Mouse (Mus musculus) embryonic facial prominence, embryonic 11.5 days (tissue): ENCODE measurements around the gene Trp53. TPM values are rescaled to one million over a fixed set of nuclear protein-coding genes. Genes with fewer than 3 reads are reported as not detected.

Source experiments
- ATAC-seq: fragments of 200-750 bp; cut with Nextera tagmentation; replicated peaks from 2 replicates; pipeline ENCODE4 v1.8.0; 2017; ENCODE audit warnings: low read depth; ENCODE audit not compliant: insufficient number of reproducible peaks, low FRiP score, low TSS enrichment
- DNase-seq: peaks from one replicate; pipeline ENCODE4 v3.0.0-alpha.2; 2015; ENCODE audit warnings: low spot score
- H3K27ac ChIP-seq: fragments of 300-500 bp; sonication (generic); replicated peaks from 2 replicates; pipeline ENCODE4 v1.5.1; 2014; ENCODE audit warnings: mild to moderate bottlenecking, low read depth, low read length, control low read depth
- H3K27me3 ChIP-seq: fragments of 300-500 bp; sonication (generic); 2 replicates; pipeline ENCODE4 v1.6.1; 2014; ENCODE audit warnings: mild to moderate bottlenecking, low read length, moderate library complexity, mixed read lengths; ENCODE audit not compliant: control insufficient read depth, insufficient read depth
- H3K36me3 ChIP-seq: fragments of 300-500 bp; sonication (generic); replicated peaks from 2 replicates; pipeline ENCODE4 v1.6.1; 2014; ENCODE audit warnings: low read depth, mild to moderate bottlenecking, low read length, moderate library complexity, mixed read lengths; ENCODE audit not compliant: control insufficient read depth, insufficient read depth
- H3K4me1 ChIP-seq: fragments of 300-500 bp; sonication (generic); 2 replicates; pipeline ENCODE4 v1.6.1; 2014; ENCODE audit warnings: low read length, mixed read lengths; ENCODE audit not compliant: control insufficient read depth, insufficient read depth
- H3K4me2 ChIP-seq: fragments of 300-500 bp; sonication (generic); 2 replicates; pipeline ENCODE4 v1.6.1; 2014; ENCODE audit warnings: low read depth, mild to moderate bottlenecking, control low read depth, low read length, moderate library complexity
- H3K4me3 ChIP-seq: fragments of 300-500 bp; sonication (generic); 2 replicates; pipeline ENCODE4 v1.5.1; 2014; ENCODE audit warnings: low read depth, low read length, control low read depth
- H3K9ac ChIP-seq: fragments of 300-500 bp; sonication (generic); replicated peaks from 2 replicates; pipeline ENCODE4 v1.6.1; 2014; ENCODE audit warnings: mild to moderate bottlenecking, control low read depth, low read length
- H3K9me3 ChIP-seq: fragments of 300-500 bp; sonication (generic); replicated peaks from 2 replicates; pipeline ENCODE4 v1.6.1; 2016; ENCODE audit warnings: mild to moderate bottlenecking, low read length, inconsistent platforms, mixed read lengths; ENCODE audit not compliant: control insufficient read depth
- WGBS: fragments of 180-500 bp; shearing (Covaris S2); extraction: QIAGEN DNeasy Blood & Tissue Kit; methylation state at CpG from one replicate; pipeline ENCODE4 v1.1.7; 2014; 5-methylcytosine and 5-hydroxymethylcytosine counted together
- polyA plus RNA-seq: library from polyadenylated mRNA; unstranded; fragments of >200 nt; fragmentation: Nextera tagmentation; extraction: Ambion mirVana; gene quantifications from 2 replicates; pipeline ENCODE4 v1.2.1, GENCODE M21; 2014

Gene Trp53
- polyA plus RNA-seq, 1 experiment from 2014 or later = 200 TPM

DNA sequence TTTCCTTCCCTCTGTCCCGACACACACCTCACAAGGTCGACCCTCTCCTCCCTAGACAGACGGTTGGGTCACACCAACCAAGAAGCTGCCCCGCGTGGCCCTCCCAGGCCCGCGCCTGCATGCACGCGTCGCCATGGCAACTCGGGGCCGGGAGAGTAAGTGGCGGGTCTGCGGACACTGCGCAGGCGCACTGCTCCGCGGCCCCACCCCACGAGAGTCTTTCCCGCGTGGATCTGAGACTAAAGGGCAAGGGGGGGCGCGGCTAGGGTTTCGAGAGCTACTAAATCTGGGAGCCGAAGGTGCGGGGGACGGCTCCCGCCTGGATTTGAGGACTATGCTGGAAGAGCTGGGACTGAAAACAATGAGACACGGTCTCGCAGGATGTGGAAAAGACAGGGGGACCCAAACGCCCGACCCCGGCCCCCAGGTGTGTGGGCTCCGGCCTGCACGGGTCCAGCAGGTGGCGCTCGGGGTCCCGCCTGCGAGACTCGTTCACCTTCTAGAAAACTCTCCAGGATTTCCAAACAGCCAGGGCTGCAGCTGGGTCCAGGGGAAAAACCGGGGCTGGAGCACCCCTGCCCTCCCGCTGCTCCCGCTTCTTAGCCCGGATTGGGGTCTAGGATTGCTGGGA lies 33.6 kb upstream of the Trp53 start:
- Histone ChIP-seq H3K9ac (peak overlapping the region; percentile 77), H3K27me3 (no peaks in the 10 kb centered on the region), H3K4me2 (peak overlapping the region; percentile 88), H3K9me3 (no peaks in the 10 kb centered on the region), H3K4me3 (peak overlapping the region; percentile 41), H3K4me1 (no peaks in the 10 kb centered on the region; the same call in 1 of the 2 replicates), H3K27ac (peak overlapping the region; percentile 72), H3K36me3 (no peaks in the 10 kb centered on the region)
- DNase-seq (peak; percentile 91), ATAC-seq (peak; percentile 54)
- WGBS = 0% methylated on average over 44 of the region's 44 CpGs

DNA sequence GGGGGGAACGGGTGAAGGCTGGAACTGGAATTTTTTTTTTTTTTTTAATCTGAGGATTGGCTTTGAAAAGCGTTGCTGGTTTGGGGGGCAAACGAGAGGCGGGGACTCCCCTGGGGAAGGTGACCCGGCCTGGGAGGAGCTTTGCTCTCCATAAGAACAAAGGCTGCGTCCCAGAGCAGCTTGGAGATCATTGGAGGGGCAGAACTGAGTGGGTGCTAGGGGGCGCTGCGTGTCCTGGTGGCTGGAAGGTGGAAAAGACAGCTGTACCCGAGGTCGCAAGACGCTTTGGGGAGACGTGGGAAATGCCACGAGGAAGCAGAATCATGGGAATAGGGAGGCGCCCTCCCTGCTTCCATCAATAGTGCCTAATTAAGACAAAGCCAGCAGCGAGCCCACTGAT lies 33.1 kb upstream of the Trp53 start:
- DNase-seq = no peak

DNA sequence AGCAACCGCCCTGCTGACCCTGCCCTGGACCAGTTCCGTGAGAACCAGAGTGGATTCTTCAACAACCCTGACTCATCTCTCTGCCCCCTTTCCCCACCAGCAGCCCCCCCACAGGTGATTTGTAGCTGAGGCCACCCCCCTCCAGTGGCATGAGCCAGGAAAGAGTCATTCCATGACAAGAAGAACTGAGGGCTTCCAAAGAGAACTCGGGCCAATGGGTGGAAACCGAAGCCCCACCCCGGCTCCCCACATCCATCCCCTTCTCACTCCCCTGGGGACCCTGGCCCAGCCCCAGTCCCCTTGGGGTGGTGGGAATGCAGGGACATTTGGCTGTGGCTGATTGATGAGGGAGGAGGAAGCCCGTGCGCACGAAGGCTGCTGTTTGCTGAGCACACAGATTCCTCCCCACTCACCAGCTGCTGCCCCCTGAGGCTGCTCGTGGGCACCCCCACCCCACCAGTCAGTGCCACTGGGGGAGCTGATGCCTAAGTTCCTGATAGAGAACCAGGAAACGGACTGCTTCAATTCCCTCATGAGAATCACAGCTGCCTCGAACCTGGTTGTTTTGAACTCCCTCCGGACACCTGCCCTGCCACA lies 31.0 kb upstream of the Trp53 start, which contains the start of gene Dnah2:
Dnah2 (minus strand) TSS at position 51 of the 597 bp plus-strand sequence.
- H3K27ac ChIP-seq = no peak within 1 kb of the TSS
- H3K9me3 ChIP-seq = no peaks in the 10 kb centered on the region
- DNase-seq (no peak), ATAC-seq (no peak)
- H3K4me3 ChIP-seq = no peak within 1 kb of the TSS
- WGBS = 51% methylated on average over 12 of the region's 12 CpGs
- no peaks in the 10 kb centered on the region for H3K27me3 ChIP-seq
- H3K36me3 ChIP-seq = no peaks in the 10 kb centered on the region
- H3K4me1 ChIP-seq = no peaks in the 10 kb centered on the region; the same call in 1 of the 2 replicates
- no peak within 1 kb of the TSS for H3K4me2 ChIP-seq
- H3K9ac ChIP-seq = no peak within 1 kb of the TSS

More for the DNA sequence above, 33.1 kb upstream of the Trp53 start:
- WGBS = 5% methylated on average over 15 of the region's 15 CpGs
- peak overlapping the region; percentile 41 for H3K4me3 ChIP-seq
- H3K4me1 ChIP-seq = no peaks in the 10 kb centered on the region; the same call in 1 of the 2 replicates
- H3K4me2 ChIP-seq = peak overlapping the region; percentile 88
- peak overlapping the region; percentile 77 for H3K9ac ChIP-seq
- ATAC-seq = peak; percentile 16; the same call in 1 of the 2 replicates
- peak overlapping the region; percentile 72 for H3K27ac ChIP-seq
- H3K27me3 ChIP-seq = no peaks in the 10 kb centered on the region
- no peaks in the 10 kb centered on the region for H3K36me3 ChIP-seq
- H3K9me3 ChIP-seq = no peaks in the 10 kb centered on the region

DNA sequence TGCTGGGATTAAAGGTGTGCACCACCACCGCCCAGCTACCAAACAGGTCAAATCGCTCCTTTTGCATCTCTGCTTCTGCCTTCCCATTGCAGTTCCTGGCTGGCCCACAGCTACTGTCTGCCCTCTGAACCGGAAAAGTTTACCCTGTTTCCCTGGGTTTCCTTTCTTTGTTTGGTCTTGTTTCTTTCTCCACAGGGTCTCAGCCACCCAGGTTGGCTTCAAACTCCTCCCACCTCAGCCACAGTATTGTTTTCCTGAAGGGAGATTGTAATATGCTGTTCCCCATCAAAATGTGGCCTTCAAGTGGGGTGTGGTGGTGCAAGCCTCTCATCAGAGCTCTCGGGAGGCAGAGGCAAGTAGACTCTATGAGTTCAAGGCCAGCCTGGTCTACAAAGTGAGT lies 28.8 kb upstream of the Trp53 start:
- Histone ChIP-seq H3K4me3 (no peak overlapping the region), H3K9ac (no peak overlapping the region), H3K9me3 (no peaks in the 10 kb centered on the region), H3K36me3 (no peaks in the 10 kb centered on the region; the same call in 1 of the 2 replicates), H3K4me1 (no peaks in the 10 kb centered on the region; the same call in 1 of the 2 replicates), H3K27ac (no peak overlapping the region), H3K4me2 (no peak overlapping the region), H3K27me3 (no peaks in the 10 kb centered on the region)
- ATAC-seq (no peak), DNase-seq (no peak)
- 61% methylated on average over 4 of the region's 4 CpGs for WGBS

DNA sequence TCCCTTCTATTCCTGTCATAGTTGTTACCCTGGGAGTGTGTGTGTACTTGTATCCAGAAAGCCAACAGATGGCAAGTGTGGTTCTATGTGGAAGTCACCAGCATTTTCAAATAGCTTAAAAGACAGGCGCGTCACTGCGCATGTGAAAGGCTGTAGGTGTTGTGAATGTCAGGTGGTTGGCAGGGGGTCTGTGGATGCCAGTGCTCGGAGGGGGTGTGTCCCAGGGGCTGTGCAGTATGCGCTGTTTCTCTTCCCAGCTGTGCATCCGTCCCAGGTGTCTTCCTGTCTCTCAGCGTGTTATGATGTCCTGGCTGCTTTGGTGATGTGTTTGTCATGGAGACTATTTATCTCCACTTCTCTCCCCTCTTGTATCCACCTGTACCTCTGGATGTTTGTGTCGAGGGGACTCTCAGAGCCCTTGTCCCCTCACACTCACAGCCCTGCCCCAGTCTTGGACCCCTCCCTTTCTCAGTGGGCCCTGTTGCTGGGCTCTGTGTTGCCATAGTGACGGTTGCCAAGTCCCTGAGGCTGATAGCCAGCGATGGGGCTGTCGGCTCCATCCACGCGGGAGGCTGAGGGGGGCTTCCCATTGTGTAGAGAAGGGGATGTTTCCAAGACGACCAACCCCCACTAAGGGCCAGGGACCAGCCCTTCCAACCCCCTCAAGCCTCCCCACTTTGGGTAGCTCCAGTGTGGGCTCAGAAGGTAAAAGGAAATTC lies 27.4 kb upstream of the Trp53 start:
- ATAC-seq = peak; percentile 56
- peaks cover 4% of the 10 kb centered on the region for H3K4me1 ChIP-seq
- H3K27ac ChIP-seq = no peak overlapping the region
- DNase-seq = peak; percentile 76
- no peaks in the 10 kb centered on the region for H3K27me3 ChIP-seq
- H3K9me3 ChIP-seq = no peaks in the 10 kb centered on the region
- 21% methylated on average over 14 of the region's 14 CpGs for WGBS
- H3K9ac ChIP-seq = no peak overlapping the region; the same call in 1 of the 2 replicates
- H3K4me2 ChIP-seq = no peak overlapping the region
- no peak overlapping the region for H3K4me3 ChIP-seq
- no peaks in the 10 kb centered on the region; the same call in 1 of the 2 replicates for H3K36me3 ChIP-seq

DNA sequence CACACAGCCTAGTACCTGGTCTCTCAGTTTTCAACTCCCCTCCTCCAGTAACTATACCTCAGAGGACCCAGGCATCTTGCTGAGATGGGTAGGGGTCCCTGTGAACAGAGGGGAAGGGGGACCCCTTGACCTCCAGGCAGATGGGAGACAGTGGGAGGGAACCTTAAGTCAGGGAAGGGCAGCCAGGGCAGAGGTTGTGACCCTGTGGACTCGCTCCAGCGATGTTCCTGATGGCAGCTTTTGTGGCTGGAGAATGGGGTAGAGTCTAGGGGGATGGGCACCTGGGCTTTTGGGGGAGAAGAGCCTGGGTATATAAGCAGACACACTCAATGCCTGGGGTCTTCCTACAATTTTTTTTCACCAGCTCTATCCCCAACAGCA lies 26.8 kb upstream of the Trp53 start:
- H3K4me3 ChIP-seq = no peak overlapping the region
- H3K4me1 ChIP-seq = peaks cover 7% of the 10 kb centered on the region

DNA sequence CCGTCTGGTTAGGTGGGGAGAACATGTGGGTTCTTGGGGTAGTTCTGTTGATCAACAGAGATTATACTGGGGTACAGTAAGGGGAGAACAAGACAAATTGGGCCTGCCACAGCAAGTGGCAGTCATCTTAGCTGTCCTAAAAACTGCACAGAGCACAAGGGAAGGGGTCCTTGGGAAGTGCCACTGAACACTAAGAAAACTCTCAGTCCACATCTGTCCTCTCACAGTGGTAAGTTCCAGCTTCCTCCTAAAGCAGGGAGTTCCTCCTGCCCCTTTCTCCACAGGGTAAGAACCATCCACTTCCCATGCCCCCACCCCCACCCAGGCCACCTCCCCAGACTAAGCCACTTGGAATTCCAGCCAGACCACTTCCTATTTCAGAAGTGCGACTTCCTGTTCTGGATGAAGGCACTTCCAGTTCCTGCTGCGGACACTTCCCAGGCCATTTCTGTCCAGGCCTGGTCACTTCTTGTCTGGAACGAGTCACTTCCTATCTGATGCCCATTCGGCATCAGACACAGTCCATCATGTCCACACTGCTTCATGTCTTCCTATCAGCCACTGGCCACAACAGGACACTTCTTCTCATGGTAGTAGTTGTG lies 25.5 kb upstream of the Trp53 start:
- Histone ChIP-seq H3K9ac (no peak overlapping the region), H3K9me3 (no peaks in the 10 kb centered on the region), H3K4me2 (no peak overlapping the region), H3K36me3 (no peaks in the 10 kb centered on the region; the same call in 1 of the 2 replicates), H3K4me3 (no peak overlapping the region), H3K27me3 (no peaks in the 10 kb centered on the region), H3K27ac (no peak overlapping the region), H3K4me1 (peaks cover 7% of the 10 kb centered on the region)
- no peak for ATAC-seq
- no peak for DNase-seq
- 89% methylated on average over 5 of the region's 5 CpGs for WGBS

More for the DNA sequence above, 26.8 kb upstream of the Trp53 start:
- ATAC-seq (no peak; the same call in 1 of the 2 replicates), DNase-seq (no peak)
- Histone ChIP-seq H3K9ac (no peak overlapping the region; the same call in 1 of the 2 replicates), H3K4me2 (no peak overlapping the region), H3K27me3 (no peaks in the 10 kb centered on the region), H3K27ac (no peak overlapping the region; the same call in 1 of the 2 replicates), H3K36me3 (no peaks in the 10 kb centered on the region; the same call in 1 of the 2 replicates), H3K9me3 (no peaks in the 10 kb centered on the region)
- WGBS = 8% methylated on average over 2 of the region's 2 CpGs
